Mouse (Mus musculus) MEL (cell line): ENCODE data around the gene Als2cl. TPM values are rescaled to one million over a fixed set of nuclear protein-coding genes. Genes with fewer than 3 reads are reported as not detected.

ENCODE experiments used
- DNase-seq: peaks from one replicate; pipeline ENCODE4 v3.0.0; 2011; ENCODE audit warnings: low read depth, low spot score
- H3K27ac ChIP-seq: 2 replicates; pipeline ENCODE4 v1.5.1; 2012; ENCODE audit warnings: low read depth, mild to moderate bottlenecking, control low read depth, low read length, moderate library complexity; ENCODE audit not compliant: control insufficient read depth
- H3K27me3 ChIP-seq, 2 experiments: fragments of 150-350 bp in 1 of 2; sonication (generic) in 1 of 2; 2 replicates each; pipeline ENCODE4 v1.6.1; 2012; ENCODE audit warnings: low read length in 2 of 2, mild to moderate bottlenecking in 2 of 2, improper control_type of control experiment in 1 of 2, moderate library complexity in 1 of 2; ENCODE audit not compliant: insufficient read depth in 2 of 2, control insufficient read depth in 1 of 2
- H3K36me3 ChIP-seq, 2 experiments: 2 replicates each; pipeline ENCODE4 v1.6.1; 2012 to 2014; ENCODE audit warnings: low read length in 2 of 2, improper control_type of control experiment in 1 of 2, inconsistent platforms in 1 of 2, mild to moderate bottlenecking in 1 of 2; ENCODE audit not compliant: insufficient read depth in 2 of 2, control insufficient read depth in 1 of 2
- H3K4me1 ChIP-seq, 2 experiments: fragments of 150-350 bp in 1 of 2; sonication (generic) in 1 of 2; 2 replicates each; pipeline ENCODE4 v1.6.1; 2012; ENCODE audit warnings: low read length in 2 of 2, improper control_type of control experiment in 1 of 2, mild to moderate bottlenecking in 1 of 2; ENCODE audit not compliant: insufficient read depth in 2 of 2, control insufficient read depth in 1 of 2
- H3K4me3 ChIP-seq, 2 experiments: fragments of 150-350 bp in 1 of 2; sonication (generic) in 1 of 2; 2 replicates each; pipeline ENCODE4 v1.5.1; 2012; ENCODE audit warnings: low read depth in 2 of 2, low read length in 2 of 2, mild to moderate bottlenecking in 2 of 2, moderate library complexity in 2 of 2, control low read depth in 1 of 2, improper control_type of control experiment in 1 of 2; ENCODE audit not compliant: control insufficient read depth in 1 of 2, insufficient read depth in 1 of 2
- H3K79me2 ChIP-seq: 2 replicates; pipeline ENCODE4 v1.6.1; 2012; ENCODE audit warnings: mild to moderate bottlenecking, low read length, moderate library complexity; ENCODE audit not compliant: control insufficient read depth, poor library complexity, insufficient read depth
- H3K9ac ChIP-seq: 2 replicates; pipeline ENCODE4 v1.6.1; 2012; ENCODE audit warnings: low read depth, mild to moderate bottlenecking, control low read depth, low read length, moderate library complexity; ENCODE audit not compliant: control insufficient read depth, poor library complexity, severe bottlenecking
- H3K9me3 ChIP-seq: fragments of 150-350 bp; sonication (generic); replicated peaks from 2 replicates; pipeline ENCODE4 v1.6.1; 2012; ENCODE audit warnings: mild to moderate bottlenecking, low read length, improper control_type of control experiment, moderate library complexity; ENCODE audit not compliant: insufficient read depth
- CHD1 ChIP-seq: IDR thresholded peaks from 2 replicates; pipeline ENCODE4 v1.6.1; 2012; ENCODE audit warnings: low read depth, mild to moderate bottlenecking, inconsistent platforms, low read length, improper control_type of control experiment
- E2F4 ChIP-seq: IDR thresholded peaks from 2 replicates; pipeline ENCODE4 v1.6.1; 2011; ENCODE audit warnings: low read depth, low read length, improper control_type of control experiment, borderline replicate concordance
- ELF1 ChIP-seq: IDR thresholded peaks from 2 replicates; pipeline ENCODE4 v1.6.1; 2014; ENCODE audit warnings: low read depth, mild to moderate bottlenecking, inconsistent platforms, low read length, improper control_type of control experiment, moderate library complexity
- HCFC1 ChIP-seq: IDR thresholded peaks from 2 replicates; pipeline ENCODE4 v1.6.1; 2012; ENCODE audit warnings: low read depth, mild to moderate bottlenecking, inconsistent platforms, low read length, improper control_type of control experiment, moderate library complexity
- JUND ChIP-seq: IDR thresholded peaks from 2 replicates; pipeline ENCODE4 v1.6.1; 2011; ENCODE audit warnings: low read depth, mild to moderate bottlenecking, improper control_type of control experiment, low read length
- KAT2A ChIP-seq: conservative IDR thresholded peaks from 2 replicates; pipeline ENCODE4 v1.6.1; 2012; ENCODE audit warnings: low read depth, low read length, improper control_type of control experiment, inconsistent platforms
- MAFK ChIP-seq: IDR thresholded peaks from 2 replicates; pipeline ENCODE4 v1.6.1; 2011; ENCODE audit warnings: low read depth, mild to moderate bottlenecking, low read length, improper control_type of control experiment, borderline replicate concordance
- MAX ChIP-seq: IDR thresholded peaks from 2 replicates; pipeline ENCODE4 v1.6.1; 2011; ENCODE audit warnings: low read length, improper control_type of control experiment
- MYC ChIP-seq: IDR thresholded peaks from 2 replicates; pipeline ENCODE4 v1.6.1; 2011; ENCODE audit warnings: low read depth, mild to moderate bottlenecking, low read length, improper control_type of control experiment, moderate library complexity
- POLR2A ChIP-seq, 2 experiments: IDR thresholded peaks; 2 replicates each; pipeline ENCODE4 v1.6.1; 2011 to 2012; ENCODE audit warnings: low read length in 2 of 2, mild to moderate bottlenecking in 2 of 2, control low read depth in 1 of 2, improper control_type of control experiment in 1 of 2, low read depth in 1 of 2, moderate library complexity in 1 of 2; ENCODE audit not compliant: control insufficient read depth in 1 of 2, insufficient read depth in 1 of 2, poor library complexity in 1 of 2
- POLR2AphosphoS2 ChIP-seq: IDR thresholded peaks from 2 replicates; pipeline ENCODE4 v1.6.1; 2011; ENCODE audit warnings: low read length, improper control_type of control experiment
- POLR2AphosphoS5 ChIP-seq: IDR thresholded peaks from 2 replicates; pipeline ENCODE4 v1.6.1; 2012; ENCODE audit warnings: low read depth, borderline replicate concordance, mild to moderate bottlenecking, inconsistent platforms, low read length, moderate library complexity, mixed read lengths
- RCOR1 ChIP-seq: IDR thresholded peaks from 2 replicates; pipeline ENCODE4 v1.6.1; 2012; ENCODE audit warnings: low read depth, mild to moderate bottlenecking, inconsistent platforms, low read length, improper control_type of control experiment
- TAL1 ChIP-seq: IDR thresholded peaks from 2 replicates; pipeline ENCODE4 v1.6.1; 2012; ENCODE audit warnings: mild to moderate bottlenecking, inconsistent platforms, low read length, moderate library complexity, mixed read lengths
- TBP ChIP-seq: IDR thresholded peaks from 2 replicates; pipeline ENCODE4 v1.8.0; 2011; ENCODE audit warnings: low read depth, low read length, improper control_type of control experiment
- TCF12 ChIP-seq: IDR thresholded peaks from 2 replicates; pipeline ENCODE4 v1.6.1; 2014; ENCODE audit warnings: low read depth, mild to moderate bottlenecking, inconsistent platforms, low read length, improper control_type of control experiment, moderate library complexity
- UBTF ChIP-seq: IDR thresholded peaks from 2 replicates; pipeline ENCODE4 v1.6.1; 2012; ENCODE audit warnings: low read depth, mild to moderate bottlenecking, inconsistent platforms, low read length, improper control_type of control experiment, moderate library complexity, borderline replicate concordance; ENCODE audit not compliant: insufficient read depth
- USF1 ChIP-seq: IDR thresholded peaks from 2 replicates; pipeline ENCODE4 v1.6.1; 2014; ENCODE audit warnings: low read depth, mild to moderate bottlenecking, inconsistent platforms, low read length, improper control_type of control experiment, moderate library complexity
- ZC3H11A ChIP-seq: IDR thresholded peaks from 2 replicates; pipeline ENCODE4 v1.6.1; 2012; ENCODE audit warnings: low read depth, mild to moderate bottlenecking, inconsistent platforms, low read length, improper control_type of control experiment
- ZKSCAN1 ChIP-seq: IDR thresholded peaks from 2 replicates; pipeline ENCODE4 v1.6.1; 2012; ENCODE audit warnings: low read depth, mild to moderate bottlenecking, inconsistent platforms, low read length, improper control_type of control experiment, moderate library complexity
- polyA plus RNA-seq, 2 experiments: library from polyadenylated mRNA; stranded (reverse) in 1 of 2; unstranded in 1 of 2; fragments of >175 nt in 1 of 2; fragments of >200 nt in 1 of 2; gene quantifications; 2 replicates each; pipeline versions ENCODE4 v1.2.1 to v1.2.4; 2012; ENCODE audit warnings: low replicate concordance in 2 of 2, low read depth in 1 of 2; ENCODE audit not compliant: insufficient read length in 2 of 2, insufficient read depth in 1 of 2, missing spikeins in 1 of 2
- total RNA-seq: library from RNA; depleted of rRNA; stranded (reverse); fragments of 300-350 nt; gene quantifications from 2 replicates; pipeline ENCODE4 v1.2.3, GENCODE M21; 2012

The Als2cl gene
- total and polyA plus RNA-seq, 3 experiments = 0.21 TPM; not detected in 2

- Histone ChIP-seq H3K27ac (no peak overlapping the region), H3K9me3 (no peaks in the 10 kb centered on the region), H3K4me1 (no peaks in the 10 kb centered on the region), H3K79me2 (no peaks in the 10 kb centered on the region), H3K27me3 (no peaks in the 10 kb centered on the region), H3K9ac (no peak overlapping the region), H3K36me3 (no peaks in the 10 kb centered on the region), H3K4me3 (no peak overlapping the region)
- DNase-seq = no peak
- TF ChIP-seq POLR2A (IDR thresholded peaks at IDR 0.05; ENCODE audit: control insufficient read depth in 1 of 2, insufficient read depth in 1 of 2, low read depth in 1 of 2, low read length in 2 of 2, poor library complexity in 1 of 2) = no peak
- no peak for TF ChIP-seq ELF1
- no peak for TF ChIP-seq POLR2AphosphoS2
- TF ChIP-seq MAFK = no peak
- no peak for TF ChIP-seq ZC3H11A
- TF ChIP-seq UBTF = no peak
- TF ChIP-seq USF1 = no peak
- no peak for TF ChIP-seq POLR2AphosphoS5
- no peak for TF ChIP-seq TCF12
- no peak for TF ChIP-seq TBP
- TF ChIP-seq, all 39 proteins: peak for 0
These were observed 2.3 kb upstream of the Als2cl start for GRCm38 (mm10) chr9:110877353-110877752.

GRCm38 (mm10) chr9:110877888-110878287 is 1.8 kb upstream of the Als2cl start:
- no peak for TF ChIP-seq MYC
- no peak for TF ChIP-seq JUND
- TF ChIP-seq TAL1 = no peak
- no peak for TF ChIP-seq MAX
- no peak for TF ChIP-seq MAFK
- TF ChIP-seq RCOR1 = no peak
- TF ChIP-seq POLR2AphosphoS5 = no peak
- TF ChIP-seq HCFC1 = no peak
- TF ChIP-seq POLR2A (IDR thresholded peaks at IDR 0.05; ENCODE audit: control insufficient read depth in 1 of 2, insufficient read depth in 1 of 2, low read depth in 1 of 2, low read length in 2 of 2, poor library complexity in 1 of 2) = no peak
- no peak for TF ChIP-seq E2F4
- TF ChIP-seq TCF12 = no peak
- TF ChIP-seq KAT2A = no peak
- no peak for TF ChIP-seq ZKSCAN1
- no peak for TF ChIP-seq CHD1
- Histone ChIP-seq H3K27me3 (no peaks in the 10 kb centered on the region), H3K4me1 (no peaks in the 10 kb centered on the region), H3K4me3 (no peak overlapping the region), H3K9me3 (no peaks in the 10 kb centered on the region), H3K36me3 (no peaks in the 10 kb centered on the region), H3K79me2 (no peaks in the 10 kb centered on the region), H3K27ac (no peak overlapping the region), H3K9ac (no peak overlapping the region)
- DNase-seq = no peak
